Mouse (Mus musculus): ENCODE measurements at regions not wholly inside any gene's neighbourhood (a gene's known extent, or its start where the extent isn't known, plus 50 kb on each side); places are given as distances from the start of the nearest gene placed in this dataset.

GRCm38 (mm10) chr13:107329348-107329747 is 307.4 kb upstream of the Kif2a start:
- TF ChIP-seq GATA1 (IDR thresholded peaks at IDR 0.05; ENCODE audit: low read length), result no peak
- TF ChIP-seq TAL1 (IDR thresholded peaks at IDR 0.05; ENCODE audit: low read length), result no peak
